Mouse (Mus musculus) MEL (cell line): ENCODE data around the gene Tekt4.

Source experiments
- BHLHE40 ChIP-seq: IDR thresholded peaks from 2 replicates; pipeline ENCODE4 v1.6.1; 2012; ENCODE audit warnings: low read depth, mild to moderate bottlenecking, inconsistent platforms, low read length, improper control_type of control experiment, borderline replicate concordance
- CTCF ChIP-seq, 3 experiments: IDR thresholded peaks in 2 of 3; conservative IDR thresholded peaks in 1 of 3; 2 replicates each; pipeline ENCODE4 v1.5.1; 2011 to 2012; ENCODE audit warnings: low read length in 3 of 3, low read depth in 2 of 3, mild to moderate bottlenecking in 2 of 3, improper control_type of control experiment in 1 of 3, inconsistent platforms in 1 of 3, mixed read lengths in 1 of 3, moderate library complexity in 1 of 3; ENCODE audit not compliant: control insufficient read depth in 1 of 3, insufficient read depth in 1 of 3, poor library complexity in 1 of 3, severe bottlenecking in 1 of 3
- E2F4 ChIP-seq: IDR thresholded peaks from 2 replicates; pipeline ENCODE4 v1.6.1; 2011; ENCODE audit warnings: low read depth, low read length, improper control_type of control experiment, borderline replicate concordance
- GATA1 ChIP-seq: IDR thresholded peaks from 2 replicates; pipeline ENCODE4 v1.6.1; 2011; ENCODE audit warnings: low read depth, low read length, improper control_type of control experiment
- JUND ChIP-seq: IDR thresholded peaks from 2 replicates; pipeline ENCODE4 v1.6.1; 2011; ENCODE audit warnings: low read depth, mild to moderate bottlenecking, improper control_type of control experiment, low read length
- MAX ChIP-seq: IDR thresholded peaks from 2 replicates; pipeline ENCODE4 v1.6.1; 2011; ENCODE audit warnings: low read length, improper control_type of control experiment
- MXI1 ChIP-seq: IDR thresholded peaks from 2 replicates; pipeline ENCODE4 v1.6.1; 2011; ENCODE audit warnings: mild to moderate bottlenecking, low read depth, low read length, improper control_type of control experiment
- POLR2A ChIP-seq, 2 experiments: IDR thresholded peaks; 2 replicates each; pipeline ENCODE4 v1.6.1; 2011 to 2012; ENCODE audit warnings: low read length in 2 of 2, mild to moderate bottlenecking in 2 of 2, control low read depth in 1 of 2, improper control_type of control experiment in 1 of 2, low read depth in 1 of 2, moderate library complexity in 1 of 2; ENCODE audit not compliant: control insufficient read depth in 1 of 2, insufficient read depth in 1 of 2, poor library complexity in 1 of 2
- SMC3 ChIP-seq: IDR thresholded peaks from 2 replicates; pipeline ENCODE4 v1.6.1; 2011; ENCODE audit warnings: low read depth, low read length, improper control_type of control experiment
- TAL1 ChIP-seq: IDR thresholded peaks from 2 replicates; pipeline ENCODE4 v1.6.1; 2012; ENCODE audit warnings: mild to moderate bottlenecking, inconsistent platforms, low read length, moderate library complexity, mixed read lengths
- TBP ChIP-seq: IDR thresholded peaks from 2 replicates; pipeline ENCODE4 v1.8.0; 2011; ENCODE audit warnings: low read depth, low read length, improper control_type of control experiment
- TCF12 ChIP-seq: IDR thresholded peaks from 2 replicates; pipeline ENCODE4 v1.6.1; 2014; ENCODE audit warnings: low read depth, mild to moderate bottlenecking, inconsistent platforms, low read length, improper control_type of control experiment, moderate library complexity

DNA sequence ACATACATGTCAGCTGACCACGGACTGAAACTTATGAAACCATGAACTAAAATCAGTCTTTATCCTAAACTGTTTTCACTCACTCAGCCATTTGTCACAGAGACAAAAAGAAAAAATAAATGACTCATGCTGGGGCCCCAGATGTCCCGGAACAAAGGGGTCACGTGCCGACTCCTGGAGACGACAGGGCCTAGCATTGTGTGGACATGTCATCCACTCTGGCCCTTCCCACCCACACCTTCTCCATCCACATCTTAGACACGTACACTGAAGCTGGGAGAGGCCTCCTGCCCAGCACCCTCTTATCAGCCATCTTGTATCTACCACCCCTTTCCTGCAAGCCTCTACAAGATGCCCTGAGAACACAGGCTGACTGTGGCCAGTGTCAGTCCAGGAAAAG lies 36.4 kb upstream of the Tekt4 start:
- TF ChIP-seq JUND (no peak), MAX (no peak), TCF12 (no peak), CTCF (IDR thresholded peaks at IDR 0.05 in 2 of 3, conservative IDR thresholded peaks at IDR 0.05 in 1 of 3; ENCODE audit: control insufficient read depth in 1 of 3, insufficient read depth in 1 of 3, low read depth in 2 of 3, low read length in 3 of 3, poor library complexity in 1 of 3, severe bottlenecking in 1 of 3) (no peak), MXI1 (no peak), BHLHE40 (no peak), TAL1 (no peak), GATA1 (no peak), TBP (no peak), E2F4 (no peak), SMC3 (no peak), POLR2A (IDR thresholded peaks at IDR 0.05; ENCODE audit: control insufficient read depth in 1 of 2, insufficient read depth in 1 of 2, low read depth in 1 of 2, low read length in 2 of 2, poor library complexity in 1 of 2) (no peak)
